Mouse (Mus musculus) heart, adult 2 months (tissue): ENCODE results near the gene Stx2.

Experiments
- CTCF ChIP-seq: fragments of 200-600 bp; IDR thresholded peaks from 2 replicates; pipeline ENCODE4 v1.8.1; 2022; ENCODE audit warnings: antibody characterized with exemption, mild to moderate bottlenecking, moderate library complexity
- EP300 ChIP-seq: fragments of 200-500 bp; IDR thresholded peaks from 2 replicates; pipeline ENCODE4 v1.6.1; 2011; ENCODE audit warnings: low read depth, low read length, control low read depth; ENCODE audit not compliant: insufficient read depth
- POLR2A ChIP-seq: fragments of 200-500 bp; IDR thresholded peaks from 2 replicates; pipeline ENCODE4 v1.6.1; 2011; ENCODE audit warnings: mild to moderate bottlenecking, low read depth, low read length, control low read depth; ENCODE audit not compliant: insufficient read depth

GRCm38 (mm10) chr5:128947093-128947492, 61.3 kb downstream of the Stx2 start:
- peak; percentile 63 for TF ChIP-seq CTCF
- no peak for TF ChIP-seq EP300
- TF ChIP-seq POLR2A: no peak
